Mouse (Mus musculus) spleen, postnatal 0 days (tissue): ENCODE measurements around the gene Lif. TPM values are rescaled to one million over a fixed set of nuclear protein-coding genes. Genes with fewer than 3 reads are reported as not detected.

Source experiments
- polyA plus RNA-seq: library from polyadenylated mRNA; unstranded; fragments of >200 nt; fragmentation: Nextera tagmentation; extraction: Ambion mirVana; gene quantifications from 2 replicates; pipeline ENCODE4 v1.2.1, GENCODE M21; 2015

Gene Lif
- 0.20 and 0.27 TPM in 2 replicates for polyA plus RNA-seq

GRCm38 (mm10) chr11:4256846-4257607 lies at the start of gene Lif:
Lif (plus strand) TSS chr11:4257557.

GRCm38 (mm10) chr11:4217914-4218629 lies 39.3 kb upstream of the Lif start, which contains the start of gene Castor1:
Castor1 (plus strand) TSS chr11:4218225.

GRCm38 (mm10) chr11:4235665-4236545 lies 21.5 kb upstream of the Lif start, which contains the start of gene Osm:
Osm (plus strand) TSS chr11:4236420.

Other genes with a start within 250 kb of the Lif start
- gene Sec14l4, start 226.1 kb upstream of the Lif start, polyA plus RNA-seq: not detected in 2 replicates
- not detected in 2 replicates for gene Sec14l3, start 192.7 kb upstream of the Lif start, polyA plus RNA-seq
- 18.3 and 19.7 TPM in 2 replicates for gene Mtfp1, start 162.1 kb upstream of the Lif start, polyA plus RNA-seq
- 6.6 and 8.4 TPM in 2 replicates for gene Sec14l2, start 134.1 kb upstream of the Lif start, polyA plus RNA-seq
- 9.7 and 13.6 TPM in 2 replicates for gene Rnf215, start 122.4 kb upstream of the Lif start, polyA plus RNA-seq
- 1.4 and 2.0 TPM in 2 replicates for gene Ccdc157, start 97.3 kb upstream of the Lif start, polyA plus RNA-seq
- gene Sf3a1, start 97.2 kb upstream of the Lif start, polyA plus RNA-seq: 20.2 TPM in 2 replicates
- gene Tbc1d10a, start 70.8 kb upstream of the Lif start, polyA plus RNA-seq: 9.0 and 10.7 TPM in 2 replicates
- gene Castor1, start 39.3 kb upstream of the Lif start, polyA plus RNA-seq: 3.7 and 5.0 TPM in 2 replicates
- 2.7 and 3.3 TPM in 2 replicates for gene Osm, start 21.1 kb upstream of the Lif start, polyA plus RNA-seq
- gene Hormad2, start 183.5 kb downstream of the Lif start, polyA plus RNA-seq: 0.56 and 1.0 TPM in 2 replicates